Mouse (Mus musculus): ENCODE measurements around the gene Ube2k.

DNA sequence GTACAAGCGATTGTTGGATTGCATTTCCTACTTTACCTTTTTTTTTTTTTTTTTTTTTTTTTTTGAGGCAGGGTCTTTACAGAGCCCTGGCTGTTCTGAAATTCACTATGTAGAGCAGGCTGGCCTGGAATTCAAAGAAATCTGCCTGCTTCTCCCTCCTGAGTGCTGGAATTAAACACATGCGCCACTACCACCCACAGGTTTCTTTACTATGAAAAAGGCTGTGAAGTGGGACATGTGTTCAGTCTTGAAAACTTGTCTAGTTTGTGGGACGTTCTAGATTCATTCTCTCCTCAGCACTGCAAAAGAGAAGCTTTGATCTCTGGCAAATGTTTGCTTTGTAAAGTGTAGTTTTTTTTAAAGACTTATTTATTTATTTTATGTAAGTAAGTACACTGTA lies 4.9 kb downstream of the Ube2k start:
- no peak for TF ChIP-seq POU5F1 (IDR thresholded peaks at IDR 0.05; ENCODE audit: borderline replicate concordance, low read length)
- TF ChIP-seq CTCF (conservative IDR thresholded peaks at IDR 0.05; ENCODE audit: low read length) = no peak
- no peak for TF ChIP-seq NANOG (IDR thresholded peaks at IDR 0.05; ENCODE audit: borderline replicate concordance, low read length)
